Mouse (Mus musculus): Measurements from ENCODE around the gene Kbtbd6. TPM values are rescaled to one million over a fixed set of nuclear protein-coding genes. Genes with fewer than 3 reads are reported as not detected.

The Kbtbd6 gene
- total and polyA plus RNA-seq, 3 experiments: 0.12 TPM; not detected in 2

DNA sequence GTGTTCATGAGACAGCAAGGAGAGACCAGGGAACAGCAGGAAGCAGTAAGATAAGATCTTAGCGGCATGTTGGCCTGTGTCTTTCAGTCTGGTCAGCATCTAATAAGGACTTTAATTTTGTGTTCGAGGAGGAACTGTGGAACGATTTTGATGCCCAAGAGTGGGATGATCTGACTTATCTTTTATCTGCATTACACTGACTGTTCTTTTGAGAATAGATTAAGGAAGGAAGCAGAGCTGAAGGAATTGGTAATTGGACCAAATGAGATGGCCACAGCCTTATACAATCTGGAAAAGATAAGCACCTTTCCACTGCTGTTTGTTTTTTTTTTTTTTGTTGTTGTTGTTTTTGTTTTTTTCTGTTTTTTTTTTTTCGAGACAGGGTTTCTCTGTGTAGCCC lies 49.1 kb downstream of the Kbtbd6 start (continued):
- TF ChIP-seq MYC (IDR thresholded peaks at IDR 0.05; ENCODE audit: low read depth, low read length): no peak

DNA sequence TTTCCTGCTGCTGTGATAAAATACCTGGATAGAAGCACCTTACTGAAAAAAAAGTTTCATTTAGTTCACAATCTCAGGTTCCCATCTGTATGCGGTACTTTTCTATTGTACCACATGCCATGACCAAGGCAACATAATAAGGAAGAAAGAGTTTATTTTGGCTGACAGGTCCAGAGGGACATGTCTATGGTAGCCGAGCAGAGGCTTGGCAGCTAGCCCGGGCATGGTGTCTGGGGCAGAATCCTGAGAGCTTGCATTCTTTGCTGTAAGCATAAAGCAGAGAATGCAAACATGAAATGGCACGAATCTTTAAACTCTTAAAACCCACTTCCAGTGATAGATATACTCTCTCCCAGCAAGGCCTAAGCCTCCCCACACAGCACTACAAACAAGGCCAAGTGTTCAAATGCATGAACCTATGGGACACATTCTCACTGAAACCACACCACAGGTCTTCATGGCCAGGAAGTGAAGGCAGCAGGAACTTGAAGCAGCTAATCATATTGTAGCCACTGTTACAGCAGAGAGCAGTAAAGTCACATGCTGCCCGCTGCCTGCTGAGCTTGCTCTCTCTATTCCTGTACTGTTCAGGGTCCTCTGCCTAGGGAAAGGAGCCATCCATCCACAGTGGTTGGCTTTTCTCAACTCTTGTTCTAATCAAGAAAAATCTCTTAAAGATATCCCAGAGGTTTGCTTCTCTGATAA lies 51.9 kb downstream of the Kbtbd6 start:
- H3K27me3 ChIP-seq (ENCODE audit: control insufficient read depth in 1 of 2, insufficient read depth in 2 of 2, low read length in 2 of 2): no peaks in the 10 kb centered on the region
- TF ChIP-seq GABPA (IDR thresholded peaks at IDR 0.05; ENCODE audit: low read depth, low read length): no peak
- peak; percentile 37; the same call in 1 of the 2 replicates for TF ChIP-seq USF1 (IDR thresholded peaks at IDR 0.05; ENCODE audit: low read depth, low read length)
- no peak for TF ChIP-seq TCF12 (IDR thresholded peaks at IDR 0.05; ENCODE audit: low read depth, low read length)
- TF ChIP-seq ETS1 (IDR thresholded peaks at IDR 0.05; ENCODE audit: low read depth, low read length): no peak
- DNase-seq (ENCODE audit: low read depth, low spot score): no peak
- no peak overlapping the region for H3K27ac ChIP-seq (ENCODE audit: control insufficient read depth, low read depth, low read length)
- H3K36me3 ChIP-seq (ENCODE audit: control insufficient read depth in 1 of 2, insufficient read depth in 2 of 2, low read length in 2 of 2): peaks cover 0 to 14% of the 10 kb centered on the region in 2 experiments; a peak in 2 of 4 replicates
- no peaks in the 10 kb centered on the region for H3K9me3 ChIP-seq (replicated peaks; ENCODE audit: insufficient read depth, low read length)
- peaks cover 5 to 19% of the 10 kb centered on the region in 2 experiments for H3K4me1 ChIP-seq (ENCODE audit: control insufficient read depth in 1 of 2, insufficient read depth in 2 of 2, low read length in 2 of 2)
- H3K79me2 ChIP-seq (ENCODE audit: control insufficient read depth, insufficient read depth, low read length, poor library complexity): no peaks in the 10 kb centered on the region
- no peak overlapping the region for H3K4me3 ChIP-seq (ENCODE audit: control insufficient read depth in 1 of 2, insufficient read depth in 1 of 2, low read depth in 2 of 2, low read length in 2 of 2)
- H3K9ac ChIP-seq (ENCODE audit: control insufficient read depth, low read depth, low read length, poor library complexity, severe bottlenecking): no peak overlapping the region

Other genes starting within 250 kb of the Kbtbd6 start
- gene Zfp957, start 204.5 kb upstream of the Kbtbd6 start, total RNA-seq (2012; rRNA removed): not detected in 2 replicates
- not detected for gene Zfp957, start 204.5 kb upstream of the Kbtbd6 start, polyA plus RNA-seq (2012; ENCODE audit: insufficient read depth in 1 of 2, insufficient read length in 2 of 2, low read depth in 1 of 2, low replicate concordance in 2 of 2, missing spikeins in 1 of 2)
- 0.85 and 1.2 TPM in 2 replicates for gene Rgcc, start 150.2 kb upstream of the Kbtbd6 start, total RNA-seq (2012; rRNA removed)
- 1 to 10 TPM in 1 of 2 experiments, not detected in 1; 1.8 TPM for gene Rgcc, start 150.2 kb upstream of the Kbtbd6 start, polyA plus RNA-seq (2012; ENCODE audit: insufficient read depth in 1 of 2, insufficient read length in 2 of 2, low read depth in 1 of 2, low replicate concordance in 2 of 2, missing spikeins in 1 of 2)
- 22.4 and 26.9 TPM in 2 replicates for gene Naa16, start 61.1 kb upstream of the Kbtbd6 start, total RNA-seq (2012; rRNA removed)
- 10 to 100 TPM in 1 of 2 experiments, not detected in 1; 51.6 TPM for gene Naa16, start 61.1 kb upstream of the Kbtbd6 start, polyA plus RNA-seq (2012; ENCODE audit: insufficient read depth in 1 of 2, insufficient read length in 2 of 2, low read depth in 1 of 2, low replicate concordance in 2 of 2, missing spikeins in 1 of 2)
- gene Mtrf1, start 54.1 kb upstream of the Kbtbd6 start, total RNA-seq (2012; rRNA removed): 4.0 and 4.8 TPM in 2 replicates
- 1 to 10 TPM in 1 of 2 experiments, not detected in 1; 4.9 TPM for gene Mtrf1, start 54.1 kb upstream of the Kbtbd6 start, polyA plus RNA-seq (2012; ENCODE audit: insufficient read depth in 1 of 2, insufficient read length in 2 of 2, low read depth in 1 of 2, low replicate concordance in 2 of 2, missing spikeins in 1 of 2)
- gene Kbtbd7, start 25.3 kb upstream of the Kbtbd6 start, total RNA-seq (2012; rRNA removed): 2.6 and 3.8 TPM in 2 replicates
- 1 to 10 TPM in 1 of 2 experiments, not detected in 1; 2.7 TPM for gene Kbtbd7, start 25.3 kb upstream of the Kbtbd6 start, polyA plus RNA-seq (2012; ENCODE audit: insufficient read depth in 1 of 2, insufficient read length in 2 of 2, low read depth in 1 of 2, low replicate concordance in 2 of 2, missing spikeins in 1 of 2)
- 21.5 and 27.3 TPM in 2 replicates for gene Elf1, start 29.4 kb downstream of the Kbtbd6 start, total RNA-seq (2012; rRNA removed)
- 10 to 100 TPM; 24.2 to 43.1 TPM for gene Elf1, start 29.4 kb downstream of the Kbtbd6 start, polyA plus RNA-seq (2012; ENCODE audit: insufficient read depth in 1 of 2, insufficient read length in 2 of 2, low read depth in 1 of 2, low replicate concordance in 2 of 2, missing spikeins in 1 of 2)
- gene Wbp4, start 29.7 kb downstream of the Kbtbd6 start, total RNA-seq (2012; rRNA removed): 14.5 and 15.9 TPM in 2 replicates
- gene Wbp4, start 29.7 kb downstream of the Kbtbd6 start, polyA plus RNA-seq (2012; ENCODE audit: insufficient read depth in 1 of 2, insufficient read length in 2 of 2, low read depth in 1 of 2, low replicate concordance in 2 of 2, missing spikeins in 1 of 2): 10 to 100 TPM; 22.1 to 87.6 TPM
- gene Sugt1, start 135.9 kb downstream of the Kbtbd6 start, total RNA-seq (2012; rRNA removed): 175 and 182 TPM in 2 replicates
- gene Sugt1, start 135.9 kb downstream of the Kbtbd6 start, polyA plus RNA-seq (2012; ENCODE audit: insufficient read depth in 1 of 2, insufficient read length in 2 of 2, low read depth in 1 of 2, low replicate concordance in 2 of 2, missing spikeins in 1 of 2): 100 to 1,000 TPM; 135 to 616 TPM
- not detected in 2 replicates for gene Cnmd, start 210.3 kb downstream of the Kbtbd6 start, total RNA-seq (2012; rRNA removed)
- gene Cnmd, start 210.3 kb downstream of the Kbtbd6 start, polyA plus RNA-seq (2012; ENCODE audit: insufficient read depth in 1 of 2, insufficient read length in 2 of 2, low read depth in 1 of 2, low replicate concordance in 2 of 2, missing spikeins in 1 of 2): not detected

Measured in MEL (cell line).